Mouse (Mus musculus): ENCODE data around the gene Bmpr1a. TPM values are rescaled to one million over a fixed set of nuclear protein-coding genes. Genes with fewer than 3 reads are reported as not detected.

Gene Bmpr1a
- total RNA-seq, 2 experiments from 2014 or later = 65.3 to 69.9 TPM

GRCm38 (mm10) chr14:34412164-34412896, 90.8 kb downstream of the Bmpr1a start:
- intact Hi-C loops (cut with DNase I; ENCODE audit: low total_unique reads) = no loop called here
- no peak for DNase-seq

- DNase-seq = no peak
- intact Hi-C loops (cut with DNase I; ENCODE audit: low total_unique reads) = no loop called here
Measured at GRCm38 (mm10) chr14:34410716-34411115, 92.4 kb downstream of the Bmpr1a start.

DNA sequence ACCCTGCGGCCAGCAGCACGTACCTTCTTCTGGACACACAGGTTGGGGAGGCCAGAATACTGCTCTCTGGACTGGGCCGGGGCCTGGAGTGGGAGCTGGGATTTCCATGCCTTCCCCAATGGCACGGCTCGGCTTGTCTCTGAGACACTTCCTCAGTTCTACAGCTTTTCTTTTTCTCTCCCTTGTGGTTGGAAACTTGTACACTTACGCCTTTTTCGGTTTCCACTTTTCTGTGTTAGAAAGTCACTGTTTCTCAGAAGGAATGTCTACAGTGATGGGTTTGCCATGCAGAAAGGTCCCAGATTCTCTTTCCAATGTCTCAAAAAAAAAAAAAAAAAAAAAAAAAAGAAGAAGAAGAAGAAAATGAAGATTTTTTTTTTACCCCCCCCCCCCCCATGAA, 99.7 kb downstream of the Bmpr1a start:
- DNase-seq = no peak
- intact Hi-C loops (cut with DNase I; ENCODE audit: low total_unique reads) = no loop called here

- no peak for DNase-seq
- intact Hi-C loops (cut with DNase I; ENCODE audit: low total_unique reads) = no loop called here
Measured at GRCm38 (mm10) chr14:34402871-34403270, 100.3 kb downstream of the Bmpr1a start.

GRCm38 (mm10) chr14:34401135-34401534, 102.0 kb downstream of the Bmpr1a start:
- peak; percentile 72 for DNase-seq
- intact Hi-C loops (cut with DNase I; ENCODE audit: low total_unique reads) = loop anchor here (2.0 kb wide), 1 partner anchor 28 kb away; no protein-coding TSS in a partner anchor

DNA sequence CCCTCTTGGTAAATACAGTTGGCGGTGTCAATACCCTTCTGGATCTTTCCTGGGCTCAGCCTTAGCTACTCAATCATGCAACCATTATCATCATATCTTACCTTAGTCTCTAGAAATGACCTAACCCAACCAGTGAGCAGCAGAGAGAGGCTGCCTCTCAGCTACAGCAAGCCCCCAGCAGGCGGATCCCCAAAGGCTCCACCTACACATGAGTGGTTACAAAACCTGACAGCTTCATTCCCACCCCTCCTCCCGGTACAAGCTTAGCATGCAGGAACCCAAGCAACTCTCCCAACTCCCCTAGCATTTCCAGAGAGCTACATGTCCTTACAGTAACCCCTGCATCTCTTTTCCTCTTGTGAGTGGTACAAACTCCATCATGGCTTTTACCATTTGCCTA, 103.1 kb downstream of the Bmpr1a start:
- DNase-seq = no peak
- intact Hi-C loops (cut with DNase I; ENCODE audit: low total_unique reads) = loop anchor here (2.0 kb wide), 1 partner anchor 27 kb away; no protein-coding TSS in a partner anchor

- intact Hi-C loops (cut with DNase I; ENCODE audit: low total_unique reads) = no loop called here
- no peak for DNase-seq
Measured at GRCm38 (mm10) chr14:34399301-34399700, 103.8 kb downstream of the Bmpr1a start.

GRCm38 (mm10) chr14:34398901-34399300, 104.2 kb downstream of the Bmpr1a start:
- intact Hi-C loops (cut with DNase I; ENCODE audit: low total_unique reads) = no loop called here
- DNase-seq = no peak

DNA sequence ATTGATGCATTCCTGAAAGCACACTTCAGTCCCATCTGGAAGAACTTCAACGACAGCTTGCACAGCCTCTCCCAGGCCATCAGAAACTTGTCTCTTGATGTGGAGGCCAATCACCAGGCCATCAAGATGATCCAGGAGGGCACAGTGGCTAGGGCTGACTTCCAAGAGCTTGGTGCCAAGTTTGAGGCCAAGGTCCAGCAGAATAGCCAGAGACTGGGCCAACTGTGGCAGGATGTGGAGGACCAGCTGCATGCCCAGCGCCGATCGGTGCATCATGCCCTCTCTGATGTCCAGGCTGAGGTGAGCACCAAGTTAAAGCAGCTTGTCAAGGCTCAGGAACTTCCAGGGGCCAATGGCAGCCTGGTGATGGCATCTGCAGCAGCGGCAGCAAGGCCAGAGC, 105.3 kb downstream of the Bmpr1a start:
- intact Hi-C loops (cut with DNase I; ENCODE audit: low total_unique reads) = no loop called here

DNA sequence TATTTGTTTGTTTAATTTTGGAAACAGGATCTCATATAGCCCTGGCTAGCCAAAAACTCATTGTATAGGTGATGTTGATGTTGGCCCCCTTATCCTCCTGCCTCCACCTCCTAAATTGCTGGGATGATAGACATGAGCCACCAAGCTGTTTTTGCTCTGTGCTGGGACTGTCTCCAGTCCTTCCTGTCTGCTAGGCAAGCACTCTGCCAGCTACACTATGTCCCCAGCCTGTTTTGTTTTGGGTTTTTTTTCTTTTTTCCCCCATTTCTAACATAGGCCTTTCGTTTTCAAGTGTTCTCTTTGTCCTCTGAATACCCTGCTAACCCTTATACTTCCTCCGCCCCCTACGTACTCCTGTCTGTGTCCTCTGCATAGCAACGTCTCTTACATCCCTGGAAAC, 109.8 kb downstream of the Bmpr1a start:
- DNase-seq = no peak
- intact Hi-C loops (cut with DNase I; ENCODE audit: low total_unique reads) = no loop called here

More for the DNA sequence above, 105.3 kb downstream of the Bmpr1a start:
- peak; percentile 30 for DNase-seq

- intact Hi-C loops (cut with DNase I; ENCODE audit: low total_unique reads) = no loop called here
- DNase-seq = no peak
Measured at GRCm38 (mm10) chr14:34382921-34383704, 120.0 kb downstream of the Bmpr1a start.

- peak; percentile 46 for DNase-seq
- intact Hi-C loops (cut with DNase I; ENCODE audit: low total_unique reads) = no loop called here
Measured at GRCm38 (mm10) chr14:34378560-34379331, 124.4 kb downstream of the Bmpr1a start.

DNA sequence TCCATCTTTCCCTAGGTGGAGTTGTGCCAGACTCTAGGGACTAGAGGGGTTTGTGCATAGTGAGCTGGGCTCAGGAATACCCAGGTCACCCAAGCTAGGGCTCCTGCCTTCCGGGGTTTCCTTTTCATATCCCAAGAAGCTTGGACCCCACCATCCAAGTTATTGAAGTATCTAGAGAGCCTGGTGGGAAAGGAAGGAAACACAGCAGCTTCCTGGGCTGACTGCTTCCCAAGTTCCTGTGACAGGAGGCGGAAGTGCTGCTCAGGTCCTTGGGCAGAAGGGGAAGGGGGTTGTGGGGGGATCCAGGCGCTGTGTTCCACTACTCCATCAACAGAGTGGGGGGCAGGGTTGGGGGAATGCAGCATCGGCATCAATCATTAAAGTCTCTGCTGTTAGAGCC, 126.0 kb downstream of the Bmpr1a start:
- no peak for DNase-seq

DNA sequence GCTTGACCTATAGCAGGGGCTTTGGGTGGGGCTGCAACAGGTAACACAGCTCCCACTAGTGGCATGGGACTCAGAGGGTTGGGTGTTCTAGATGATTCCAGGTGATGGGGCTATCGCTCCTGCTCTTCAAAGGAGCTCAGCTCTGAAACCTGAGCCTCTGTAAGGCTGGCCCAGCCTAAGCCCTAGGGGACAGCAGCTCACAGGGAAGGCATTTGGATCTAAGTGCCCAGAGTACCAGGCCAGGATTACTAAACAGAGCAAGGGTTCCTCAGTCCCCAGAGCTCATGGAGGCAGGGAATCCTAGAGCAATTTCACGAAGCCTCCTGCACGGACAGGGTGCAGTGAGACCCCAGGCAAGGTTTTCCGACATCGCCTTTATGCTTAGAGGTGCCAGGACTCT, 127.2 kb downstream of the Bmpr1a start:
- intact Hi-C loops (cut with DNase I; ENCODE audit: low total_unique reads) = no loop called here
- DNase-seq = no peak

More for the DNA sequence above, 126.0 kb downstream of the Bmpr1a start:
- intact Hi-C loops (cut with DNase I; ENCODE audit: low total_unique reads) = no loop called here

DNA sequence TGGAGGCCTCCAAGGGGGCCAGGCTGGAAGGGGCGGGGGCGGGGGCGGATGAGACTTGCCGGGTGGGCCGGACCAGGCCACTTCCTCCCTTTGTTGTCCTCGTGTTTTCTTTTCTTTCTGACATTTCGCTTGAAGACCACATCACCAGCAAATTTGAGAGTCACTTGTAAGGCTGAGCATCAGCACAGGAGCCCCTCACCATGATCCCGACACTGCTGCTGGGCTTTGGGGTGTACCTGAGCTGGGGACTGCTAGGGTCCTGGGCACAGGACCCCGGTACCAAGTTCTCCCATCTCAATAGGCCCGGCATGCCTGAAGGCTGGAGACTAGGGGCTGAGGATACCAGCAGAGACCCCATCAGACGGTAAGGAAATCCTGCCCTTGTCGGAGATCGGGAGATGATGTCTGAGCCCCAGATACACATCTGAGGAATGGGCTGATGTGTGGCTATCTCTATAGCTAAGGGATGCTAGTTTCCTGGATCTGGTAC, 127.7 kb downstream of the Bmpr1a start, which contains the start of gene Mmrn2:
Gene Mmrn2, plus strand, starts transcription at position 51 of the 490 bp plus-strand sequence.
- DNase-seq = no peak
- intact Hi-C loops (cut with DNase I; ENCODE audit: low total_unique reads) = no loop called here

DNA sequence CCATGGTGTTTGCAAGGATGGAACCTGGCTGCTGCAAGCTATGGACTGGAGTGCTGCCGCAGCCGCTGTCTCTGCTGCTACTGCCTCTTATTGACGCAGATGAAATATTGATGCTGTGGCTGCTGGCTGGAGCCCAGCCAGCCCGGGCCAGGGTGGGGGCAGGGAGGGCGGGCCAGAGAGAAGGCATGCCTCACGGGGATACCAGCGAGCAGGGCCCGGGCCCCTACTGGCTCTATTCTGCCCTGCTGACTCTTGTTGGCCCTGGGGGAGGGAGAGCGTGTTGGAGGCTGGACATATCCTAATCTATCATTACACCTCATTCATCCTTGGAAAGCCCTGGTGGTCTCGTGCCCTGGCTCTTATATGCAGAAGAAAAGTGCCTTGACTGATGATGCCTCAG, 128.6 kb downstream of the Bmpr1a start, which contains the start of gene Sncg:
Gene Sncg, minus strand, starts transcription at position 213 of the 400 bp plus-strand sequence.
- DNase-seq = no peak
- intact Hi-C loops (cut with DNase I; ENCODE audit: low total_unique reads) = no loop called here

- DNase-seq = no peak
- intact Hi-C loops (cut with DNase I; ENCODE audit: low total_unique reads) = loop anchor here (2.0 kb wide), 1 partner anchor 27 kb away; no protein-coding TSS in a partner anchor
Measured at GRCm38 (mm10) chr14:34373581-34373980, 129.6 kb downstream of the Bmpr1a start.

DNA sequence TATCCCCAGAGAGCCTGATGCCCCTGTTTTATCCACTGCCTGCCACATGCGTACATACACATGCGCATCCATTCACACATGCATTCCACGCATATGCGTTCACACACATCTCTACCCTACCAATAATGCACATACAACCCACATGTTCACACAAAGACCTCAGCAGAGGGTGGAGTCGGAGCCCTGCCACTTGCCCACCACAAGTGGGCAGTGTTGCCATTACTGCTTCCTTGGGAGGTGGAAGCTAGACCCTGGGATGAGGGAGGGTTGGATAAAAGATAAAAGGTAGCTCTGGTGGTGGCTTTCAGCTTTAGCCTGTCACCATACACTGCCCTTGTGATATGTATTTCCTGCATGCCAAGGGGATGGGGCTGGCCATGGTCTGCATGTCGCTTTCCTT, 130.5 kb downstream of the Bmpr1a start:
- intact Hi-C loops (cut with DNase I; ENCODE audit: low total_unique reads) = loop anchor here (2.0 kb wide), 1 partner anchor 28 kb away; no protein-coding TSS in a partner anchor
- DNase-seq = peak; percentile 59

DNA sequence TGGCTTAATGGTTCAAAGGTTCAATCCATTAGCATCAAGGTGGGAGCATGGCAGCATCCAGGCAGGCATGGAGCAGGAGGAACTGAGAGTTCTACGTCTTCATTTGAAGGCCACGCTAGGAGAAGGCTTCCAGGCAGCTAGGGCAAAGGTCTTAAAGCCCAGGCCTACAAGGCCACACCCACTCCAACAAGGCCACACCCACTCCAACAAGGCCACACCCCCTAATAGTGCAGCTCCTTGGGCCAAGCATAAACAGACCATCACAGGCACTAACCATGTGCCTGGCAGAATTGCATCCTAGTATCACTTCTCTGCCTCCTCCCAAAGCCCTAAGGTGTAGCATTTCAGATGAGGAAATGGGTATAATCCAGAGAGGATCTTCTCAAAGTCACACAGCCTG, 131.4 kb downstream of the Bmpr1a start:
- DNase-seq = no peak
- intact Hi-C loops (cut with DNase I; ENCODE audit: low total_unique reads) = loop anchor here (2.0 kb wide), 1 partner anchor 29 kb away; no protein-coding TSS in a partner anchor

All from gastrocnemius, postnatal 14 days (tissue).